Mouse (Mus musculus): Measurements from ENCODE around the gene Dpp8. TPM values are rescaled to one million over a fixed set of nuclear protein-coding genes. Genes with fewer than 3 reads are reported as not detected.

Dpp8 gene
- total and polyA plus RNA-seq, 2 experiments from 2014 or later, result 28.1 to 86.9 TPM

DNA sequence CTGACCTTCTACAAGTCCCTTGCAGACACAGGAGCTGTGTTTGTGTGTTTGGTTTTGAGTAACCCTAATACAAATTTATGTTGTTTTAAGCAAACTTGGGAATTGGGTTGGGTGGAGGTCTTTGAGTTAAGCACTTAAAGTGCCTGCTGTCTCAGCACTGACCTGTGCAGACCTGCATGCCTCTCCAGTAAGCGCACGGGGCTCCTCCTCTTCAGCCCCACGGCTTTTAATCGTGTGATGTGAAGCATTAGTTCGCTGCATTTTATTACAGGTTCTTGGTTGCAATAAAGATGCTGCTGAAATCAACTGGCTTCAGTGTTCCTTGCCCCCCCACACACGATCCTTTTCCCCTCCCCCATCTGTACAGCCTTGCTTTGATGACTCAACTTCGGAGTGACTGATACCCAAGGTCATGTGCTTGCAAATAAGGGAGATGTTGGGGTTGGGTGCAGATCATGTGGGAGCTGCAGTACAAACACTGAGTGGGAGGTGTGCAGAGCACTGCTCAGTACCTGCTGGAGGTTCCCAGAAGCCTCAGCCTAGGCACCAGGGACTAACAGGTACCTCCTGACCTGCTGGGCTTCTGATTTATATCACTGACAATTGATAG lies 52.1 kb downstream of the Dpp8 start:
- TF ChIP-seq CTCF (IDR thresholded peaks at IDR 0.05), result no peak
- Histone ChIP-seq H3K4me2 (ENCODE audit: low read depth, low read length, poor library complexity, severe bottlenecking) (no peak overlapping the region), H3K36me3 (ENCODE audit: insufficient read depth, low read length) (peaks cover 20% of the 10 kb centered on the region), H3K27ac (ENCODE audit: low read depth, low read length) (no peak overlapping the region), H3K4me1 (ENCODE audit: insufficient read depth, low read length) (no peaks in the 10 kb centered on the region), H3K27me3 (ENCODE audit: insufficient read depth, low read length) (no peaks in the 10 kb centered on the region), H3K4me3 (ENCODE audit: low read depth, low read length) (no peak overlapping the region), H3K9ac (replicated peaks; ENCODE audit: low read length, poor library complexity, severe bottlenecking) (0 out of 2 replicates have a peak overlapping the region, but pooled peaks have one; percentile 1), H3K9me3 (ENCODE audit: low read length) (no peaks in the 10 kb centered on the region)
- 89% methylated on average over 7 of the region's 7 CpGs for WGBS
- DNase-seq (ENCODE audit: low spot score), result no peak
- no peak for ATAC-seq (ENCODE audit: low FRiP score)

DNA sequence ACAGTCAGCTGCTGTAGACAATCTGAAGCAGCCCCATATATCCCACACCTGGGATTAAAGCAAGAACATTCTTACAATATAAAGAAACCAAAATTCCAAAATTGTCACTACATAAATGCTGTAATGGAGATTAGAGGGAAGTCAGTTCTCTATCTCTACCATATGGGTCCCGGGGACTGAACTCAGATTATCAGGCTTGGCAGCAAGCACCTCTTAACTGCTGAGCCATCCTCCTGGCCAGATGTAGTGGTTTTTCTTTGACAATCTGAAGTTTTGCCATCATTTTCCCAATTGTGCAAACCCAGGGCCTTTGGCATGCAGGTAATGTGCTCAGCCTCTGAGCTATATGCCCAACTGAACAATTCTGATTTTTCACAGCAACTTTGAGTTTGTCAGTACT lies 53.1 kb downstream of the Dpp8 start:
- Histone ChIP-seq H3K9me3 (ENCODE audit: low read length) (no peaks in the 10 kb centered on the region), H3K36me3 (ENCODE audit: insufficient read depth, low read length) (peaks cover 20% of the 10 kb centered on the region), H3K4me3 (ENCODE audit: low read depth, low read length) (no peak overlapping the region), H3K9ac (replicated peaks; ENCODE audit: low read length, poor library complexity, severe bottlenecking) (no peak overlapping the region), H3K4me2 (ENCODE audit: low read depth, low read length, poor library complexity, severe bottlenecking) (no peak overlapping the region), H3K4me1 (ENCODE audit: insufficient read depth, low read length) (no peaks in the 10 kb centered on the region), H3K27ac (ENCODE audit: low read depth, low read length) (no peak overlapping the region), H3K27me3 (ENCODE audit: insufficient read depth, low read length) (no peaks in the 10 kb centered on the region)
- ATAC-seq (ENCODE audit: low FRiP score), result no peak
- DNase-seq (ENCODE audit: low spot score), result no peak
- WGBS, result 92% methylated on average over 1 of the region's 1 CpGs
- no peak for TF ChIP-seq CTCF (IDR thresholded peaks at IDR 0.05)

- ATAC-seq (ENCODE audit: low FRiP score) (no peak), DNase-seq (ENCODE audit: low spot score) (no peak)
- H3K27me3 ChIP-seq (ENCODE audit: insufficient read depth, low read length), result no peaks in the 10 kb centered on the region
- H3K9me3 ChIP-seq (ENCODE audit: low read length), result no peaks in the 10 kb centered on the region
- peaks cover 9% of the 10 kb centered on the region for H3K36me3 ChIP-seq (ENCODE audit: insufficient read depth, low read length)
- H3K4me1 ChIP-seq (ENCODE audit: insufficient read depth, low read length), result no peaks in the 10 kb centered on the region
- H3K9ac ChIP-seq (replicated peaks; ENCODE audit: low read length, poor library complexity, severe bottlenecking), result no peak overlapping the region
- H3K27ac ChIP-seq (ENCODE audit: low read depth, low read length), result no peak overlapping the region
- H3K4me3 ChIP-seq (ENCODE audit: low read depth, low read length), result no peak overlapping the region
- 59% methylated on average over 1 of the region's 1 CpGs for WGBS
- H3K4me2 ChIP-seq (ENCODE audit: low read depth, low read length, poor library complexity, severe bottlenecking), result no peak overlapping the region
- TF ChIP-seq CTCF (IDR thresholded peaks at IDR 0.05), result no peak
Measured at GRCm38 (mm10) chr9:65086801-65087200, 54.6 kb downstream of the Dpp8 start.

DNA sequence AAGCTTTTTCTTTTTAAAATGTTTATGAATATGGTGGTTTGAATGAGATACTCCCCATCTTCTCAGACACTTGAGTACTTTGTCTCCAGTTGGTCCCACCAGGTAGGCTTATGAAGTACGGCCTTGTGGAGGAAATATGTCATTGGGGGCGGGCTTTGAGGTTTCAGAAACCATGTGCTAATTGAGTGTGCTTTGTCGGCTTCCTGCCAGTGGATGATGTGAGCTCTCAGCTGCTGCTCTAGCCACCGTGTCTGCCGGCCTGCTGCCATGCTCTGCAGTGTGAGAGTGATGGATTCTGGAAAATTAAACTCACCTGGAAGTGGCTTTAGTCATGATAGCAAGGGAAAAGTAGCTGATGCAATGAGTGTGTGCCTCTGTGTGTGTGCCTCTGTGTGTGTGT lies 55.3 kb downstream of the Dpp8 start:
- Histone ChIP-seq H3K36me3 (ENCODE audit: insufficient read depth, low read length) (peaks cover 5% of the 10 kb centered on the region; the same call in 1 of the 2 replicates), H3K9me3 (ENCODE audit: low read length) (no peaks in the 10 kb centered on the region), H3K27me3 (ENCODE audit: insufficient read depth, low read length) (no peaks in the 10 kb centered on the region), H3K4me1 (ENCODE audit: insufficient read depth, low read length) (no peaks in the 10 kb centered on the region), H3K27ac (ENCODE audit: low read depth, low read length) (no peak overlapping the region), H3K9ac (replicated peaks; ENCODE audit: low read length, poor library complexity, severe bottlenecking) (no peak overlapping the region), H3K4me2 (ENCODE audit: low read depth, low read length, poor library complexity, severe bottlenecking) (no peak overlapping the region), H3K4me3 (ENCODE audit: low read depth, low read length) (no peak overlapping the region)
- ATAC-seq (ENCODE audit: low FRiP score), result no peak
- WGBS, result 51% methylated on average over 5 of the region's 5 CpGs
- peak; percentile 67 for DNase-seq (ENCODE audit: low spot score)
- TF ChIP-seq CTCF (IDR thresholded peaks at IDR 0.05), result no peak

- 40% methylated on average over 6 of the region's 6 CpGs for WGBS
- Histone ChIP-seq H3K27ac (ENCODE audit: low read depth, low read length) (no peak overlapping the region), H3K9ac (replicated peaks; ENCODE audit: low read length, poor library complexity, severe bottlenecking) (no peak overlapping the region), H3K4me1 (ENCODE audit: insufficient read depth, low read length) (no peaks in the 10 kb centered on the region), H3K4me3 (ENCODE audit: low read depth, low read length) (no peak overlapping the region), H3K36me3 (ENCODE audit: insufficient read depth, low read length) (no peaks in the 10 kb centered on the region), H3K27me3 (ENCODE audit: insufficient read depth, low read length) (no peaks in the 10 kb centered on the region), H3K4me2 (ENCODE audit: low read depth, low read length, poor library complexity, severe bottlenecking) (no peak overlapping the region), H3K9me3 (ENCODE audit: low read length) (no peaks in the 10 kb centered on the region)
- ATAC-seq (ENCODE audit: low FRiP score) (no peak), DNase-seq (ENCODE audit: low spot score) (peak; percentile 79)
- TF ChIP-seq CTCF (IDR thresholded peaks at IDR 0.05), result no peak
Measured at GRCm38 (mm10) chr9:65094237-65094636, 62.0 kb downstream of the Dpp8 start.

DNA sequence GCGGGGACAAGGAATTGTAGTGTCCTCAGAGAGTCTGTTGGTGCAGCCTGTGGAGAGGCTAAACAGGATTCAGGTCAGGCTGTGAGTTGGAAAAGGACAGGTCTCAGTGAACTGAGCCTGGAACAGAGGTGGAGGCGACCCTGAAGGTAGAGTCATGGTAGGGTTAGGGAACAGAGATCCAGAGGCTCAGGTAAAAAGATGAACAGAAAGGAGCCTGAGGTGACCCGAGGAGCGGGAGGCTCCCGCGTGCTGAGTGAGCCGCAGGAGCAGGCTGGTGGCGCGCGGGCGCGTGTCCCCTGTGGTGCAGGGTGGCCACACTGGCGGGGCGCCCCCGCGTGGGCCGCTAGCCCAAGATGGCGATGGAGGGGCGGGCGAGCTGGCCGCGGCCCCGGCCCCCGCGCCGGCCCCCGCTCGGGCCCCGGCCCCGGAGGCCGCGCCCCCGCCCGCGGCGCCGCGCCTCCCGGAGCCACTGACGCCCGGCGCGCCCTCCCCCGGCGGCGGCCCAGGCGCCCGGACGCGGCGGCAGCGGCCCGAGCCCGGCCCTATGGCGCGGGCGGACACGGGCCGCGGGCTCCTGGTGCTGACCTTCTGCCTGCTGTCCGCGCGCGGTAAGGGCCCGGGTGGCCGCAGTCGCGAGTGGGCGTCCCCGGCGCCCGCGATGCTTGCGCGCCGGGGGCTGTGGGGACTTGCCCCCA lies 68.9 kb downstream of the Dpp8 start, which contains the start of gene Igdcc4:
Gene Igdcc4 (plus strand): TSS at position 496 of the 695 bp plus-strand sequence.
- DNase-seq (ENCODE audit: low spot score), result peak; percentile 41
- Histone ChIP-seq H3K27ac (ENCODE audit: low read depth, low read length) (peak within 1 kb of the TSS; percentile 91), H3K9ac (replicated peaks; ENCODE audit: low read length, poor library complexity, severe bottlenecking) (peak within 1 kb of the TSS; percentile 96), H3K4me3 (ENCODE audit: low read depth, low read length) (peak within 1 kb of the TSS; percentile 81), H3K4me2 (ENCODE audit: low read depth, low read length, poor library complexity, severe bottlenecking) (peak within 1 kb of the TSS; percentile 93), H3K4me1 (ENCODE audit: insufficient read depth, low read length) (0 out of 2 replicates have a peak, but pooled peaks cover 6% of the 10 kb centered on the region), H3K36me3 (ENCODE audit: insufficient read depth, low read length) (no peaks in the 10 kb centered on the region), H3K27me3 (ENCODE audit: insufficient read depth, low read length) (no peaks in the 10 kb centered on the region), H3K9me3 (ENCODE audit: low read length) (no peaks in the 10 kb centered on the region)
- TF ChIP-seq CTCF (IDR thresholded peaks at IDR 0.05), result no peak
- WGBS, result 2% methylated on average over 14 of the region's 76 CpGs
- peak; percentile 25 for ATAC-seq (ENCODE audit: low FRiP score)
